Mouse (Mus musculus) thymus, adult 2 months (tissue): ENCODE measurements around the gene Ppp3cb.

Experiments used
- CTCF ChIP-seq: fragments of 200-500 bp; IDR thresholded peaks from 2 replicates; pipeline ENCODE4 v1.5.1; 2012; ENCODE audit warnings: mild to moderate bottlenecking, control low read depth, low read length, moderate library complexity, borderline replicate concordance; ENCODE audit not compliant: control insufficient read depth, poor library complexity, insufficient read depth; ENCODE audit errors: extremely low read depth
- POLR2A ChIP-seq: fragments of 200-500 bp; IDR thresholded peaks from 2 replicates; pipeline ENCODE4 v1.6.1; 2012; ENCODE audit warnings: mild to moderate bottlenecking, low read length, control low read depth, moderate library complexity; ENCODE audit not compliant: control insufficient read depth, poor library complexity, insufficient read depth; ENCODE audit errors: extremely low read depth

- no peak for TF ChIP-seq CTCF
- TF ChIP-seq POLR2A, result no peak
These were observed 19.1 kb upstream of the Ppp3cb start for GRCm38 (mm10) chr14:20565256-20566021.
